Comparison of ENCODE assay signal across 31 mouse cellular contexts in genomic region chr3:49667543-49668338, GRCm38 (mm10).
A peak's percentile ranks its signal among the peaks of the same experiment; 100 is the strongest.
DNase-seq lines count a peak whose midpoint lies in the region; ATAC-seq and TF ChIP-seq lines count a peak whose summit lies in the region.
"Had no signal": no experiment of that assay in that cellular context is flagged by ENCODE, and none has a peak within 500 bp of the region (broad histone marks: within the 10 kb centered on the region; RNA-seq: fewer than 3 reads in every experiment).

No protein-coding gene starts in this region.

- H3K9me3 ChIP-seq in limb, embryonic 15.5 days = no peaks in the 10 kb centered on the region
- H3K9me3 ChIP-seq: embryonic facial prominence, embryonic 12.5 days; heart, embryonic 15.5 days; hindbrain, embryonic 10.5 days; hindbrain, embryonic 15.5 days; liver, embryonic 13.5 days; midbrain, embryonic 10.5 days; midbrain, embryonic 15.5 days had no signal

- intact Hi-C loops in gastrocnemius, adult 2 months (cut with DNase I) = no loop called here
- intact Hi-C loops in gastrocnemius, postnatal 36 days (cut with DNase I) = no loop called here
- intact Hi-C loops in heart, postnatal 25 days (cut with DNase I) = no loop called here

- H3K4me1 ChIP-seq in limb, embryonic 15.5 days = 0 out of 2 replicates have a peak, but pooled peaks cover 4% of the 10 kb centered on the region
- H3K4me1 ChIP-seq: embryonic facial prominence, embryonic 12.5 days; hindbrain, embryonic 10.5 days; hindbrain, embryonic 15.5 days; liver, embryonic 13.5 days; midbrain, embryonic 10.5 days; midbrain, embryonic 15.5 days had no signal

- no peaks in the 10 kb centered on the region for H3K27me3 ChIP-seq in limb, embryonic 15.5 days
- H3K27me3 ChIP-seq: embryonic facial prominence, embryonic 12.5 days; heart, embryonic 15.5 days; hindbrain, embryonic 15.5 days; liver, embryonic 13.5 days; midbrain, embryonic 15.5 days; Patski had no signal

- no peak overlapping the region for H3K4me3 ChIP-seq in gastrocnemius, adult 2 months
- no peak overlapping the region for H3K4me3 ChIP-seq in limb, embryonic 15.5 days
- H3K4me3 ChIP-seq: embryonic facial prominence, embryonic 12.5 days; erythroblast, embryonic 14.5 days; heart, embryonic 15.5 days; hindbrain, embryonic 10.5 days; hindbrain, embryonic 15.5 days; liver, embryonic 13.5 days; midbrain, embryonic 10.5 days; midbrain, embryonic 15.5 days had no signal

- H3K36me3 ChIP-seq in limb, embryonic 15.5 days = no peaks in the 10 kb centered on the region
- H3K36me3 ChIP-seq: embryonic facial prominence, embryonic 12.5 days; heart, embryonic 15.5 days; hindbrain, embryonic 10.5 days; hindbrain, embryonic 15.5 days; liver, embryonic 13.5 days; midbrain, embryonic 10.5 days; midbrain, embryonic 15.5 days had no signal

- peak; percentile 40 for DNase-seq in gastrocnemius, adult 2 months
- DNase-seq in gastrocnemius, postnatal 36 days = no peak
- DNase-seq in heart, adult 9 months (ENCODE audit: low spot score in 2 of 2) = peak; percentile 61 to 70
- no peak for DNase-seq in heart, postnatal 25 days (ENCODE audit: low spot score)
- peak; percentile 34 for DNase-seq in gastrocnemius, postnatal 25 days
- DNase-seq in layer of hippocampus, postnatal 14 days (ENCODE audit: low spot score in 2 of 2) = no peak
- no peak for DNase-seq in neural tube, embryonic 10.5 days (ENCODE audit: extremely low spot score, low spot score)
- DNase-seq: adrenal gland, postnatal 10 days; cerebellum, adult 8-10 months; cerebellum, postnatal 36 days; kidney, adult 11 months; kidney, postnatal 25 days; layer of hippocampus, postnatal 36 days; liver, embryonic 13.5 days; lung, adult 18-20 months; lung, postnatal 10 days; right cerebral cortex, postnatal 25 days; spleen, adult 18-20 months; thymus, adult 18-20 months; thymus, postnatal 25 days had no signal

- peak; percentile 80 for ATAC-seq in limb, embryonic 15.5 days (ENCODE audit: insufficient number of reproducible peaks, low FRiP score, low TSS enrichment, low read depth)
- ATAC-seq: forebrain, embryonic 16.5 days; inflammation-experienced regulatory T-cells, adult 6 months; midbrain, embryonic 15.5 days; Patski had no signal

- TF ChIP-seq CTCF in gastrocnemius, adult 2 months (IDR thresholded peaks at IDR 0.05) = no peak

- no peak overlapping the region for H3K9ac ChIP-seq in limb, embryonic 15.5 days
- H3K9ac ChIP-seq: embryonic facial prominence, embryonic 12.5 days; heart, embryonic 15.5 days; hindbrain, embryonic 15.5 days; liver, embryonic 13.5 days; midbrain, embryonic 15.5 days had no signal

- H3K27ac ChIP-seq in gastrocnemius, adult 2 months = peak overlapping the region; percentile 70
- H3K27ac ChIP-seq in limb, embryonic 15.5 days = peak overlapping the region; percentile 80
- H3K27ac ChIP-seq: embryonic facial prominence, embryonic 12.5 days; heart, embryonic 15.5 days; hindbrain, embryonic 10.5 days; hindbrain, embryonic 15.5 days; liver, embryonic 13.5 days; midbrain, embryonic 10.5 days; midbrain, embryonic 15.5 days had no signal

- no peak overlapping the region for H3K4me2 ChIP-seq in limb, embryonic 15.5 days
- H3K4me2 ChIP-seq: embryonic facial prominence, embryonic 12.5 days; heart, embryonic 15.5 days; hindbrain, embryonic 15.5 days; liver, embryonic 13.5 days; midbrain, embryonic 15.5 days had no signal

- WGBS in limb, embryonic 15.5 days = 33% methylated on average over 9 of the region's 9 CpGs

Comparison
In these comparisons a context has a peak if more than half of its experiments do, and no peak if none do; other contexts are left out.
1. DNase-seq: peak in gastrocnemius, adult 2 months (single experiment), heart, adult 9 months (2 of 2) and gastrocnemius, postnatal 25 days (single experiment); none in gastrocnemius, postnatal 36 days (0 of 2), heart, postnatal 25 days (single experiment), layer of hippocampus, postnatal 14 days (0 of 2) and neural tube, embryonic 10.5 days (single experiment).